35 mouse cellular contexts compared by ENCODE assay signal in the genomic region with DNA sequence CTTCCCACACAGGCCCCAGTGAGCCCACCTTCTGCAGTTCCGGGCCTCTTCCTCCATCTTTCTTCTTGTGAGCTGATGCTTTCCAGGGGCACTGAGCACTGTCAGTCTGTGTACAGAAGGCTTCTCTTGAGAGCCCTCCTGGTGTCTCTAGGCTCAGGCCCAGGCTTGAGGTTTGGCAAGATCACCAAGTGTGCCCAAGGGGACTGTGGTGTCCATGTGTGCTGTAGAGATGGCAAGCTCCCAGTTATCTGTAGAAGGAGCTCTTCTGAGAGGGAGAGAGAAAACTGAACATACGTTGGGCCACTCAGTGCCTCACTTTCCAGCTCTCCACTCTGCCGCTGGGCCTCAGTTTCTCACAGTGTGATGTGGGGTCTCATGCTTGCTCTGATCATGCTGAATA. TPM values are rescaled to one million over a fixed set of nuclear protein-coding genes. Genes with fewer than 3 reads are reported as not detected.
DNase-seq lines count a peak whose midpoint lies in the region; ATAC-seq and TF ChIP-seq lines count a peak whose summit lies in the region.
"Had no signal": no experiment of that assay in that cellular context is flagged by ENCODE, and none has a peak within 500 bp of the region (broad histone marks: within the 10 kb centered on the region; RNA-seq: fewer than 3 reads in every experiment).

No protein-coding gene starts in this region.

- peaks cover 19% of the 10 kb centered on the region for H3K36me3 ChIP-seq in liver, embryonic 13.5 days
- no peaks in the 10 kb centered on the region for H3K36me3 ChIP-seq in liver, embryonic 11.5 days (ENCODE audit: control insufficient read depth, insufficient read depth, low read length)
- peaks cover 25% of the 10 kb centered on the region for H3K36me3 ChIP-seq in C2C12 (ENCODE audit: control insufficient read depth, insufficient read depth)
- no peaks in the 10 kb centered on the region for H3K36me3 ChIP-seq in forebrain, postnatal 0 days (ENCODE audit: insufficient read depth)
- H3K36me3 ChIP-seq: hindbrain, embryonic 15.5 days; limb, embryonic 13.5 days; neural tube, embryonic 12.5 days had no signal

- TF ChIP-seq CTCF in C2C12 (IDR thresholded peaks at IDR 0.05; ENCODE audit: control insufficient read depth, insufficient read depth, insufficient read length): no peak
- TF ChIP-seq CTCF in forebrain, postnatal 0 days (IDR thresholded peaks at IDR 0.05; ENCODE audit: low read depth): no peak

- no peak overlapping the region for H3K9ac ChIP-seq in liver, embryonic 13.5 days
- no peak overlapping the region for H3K9ac ChIP-seq in liver, embryonic 11.5 days (ENCODE audit: low read depth, low read length)
- no peak overlapping the region for H3K9ac ChIP-seq in forebrain, postnatal 0 days
- H3K9ac ChIP-seq: heart, embryonic 13.5 days; hindbrain, embryonic 15.5 days; limb, embryonic 13.5 days; neural tube, embryonic 12.5 days had no signal

- H3K4me3 ChIP-seq in liver, embryonic 13.5 days (replicated peaks): no peak overlapping the region
- H3K4me3 ChIP-seq in liver, embryonic 11.5 days (ENCODE audit: low read depth, low read length): no peak overlapping the region
- no peak overlapping the region for H3K4me3 ChIP-seq in C2C12 (ENCODE audit: insufficient read depth, poor library complexity, severe bottlenecking)
- no peak overlapping the region for H3K4me3 ChIP-seq in forebrain, postnatal 0 days (ENCODE audit: low read depth, low read length)
- H3K4me3 ChIP-seq: erythroblast, embryonic 14.5 days; heart, embryonic 13.5 days; hindbrain, embryonic 15.5 days; limb, embryonic 13.5 days; neural tube, embryonic 12.5 days had no signal

- 76% methylated on average over 3 of the region's 3 CpGs for WGBS in liver, embryonic 13.5 days (ENCODE audit: insufficient replicate concordance)
- 89% methylated on average over 3 of the region's 3 CpGs for WGBS in liver, embryonic 11.5 days
- WGBS in forebrain, postnatal 0 days: 90% methylated on average over 3 of the region's 3 CpGs

- peaks cover 77% of the 10 kb centered on the region for H3K79me2 ChIP-seq in C2C12 (ENCODE audit: control insufficient read depth, insufficient read depth)

- H3K9me3 ChIP-seq in liver, embryonic 13.5 days (replicated peaks): no peaks in the 10 kb centered on the region
- H3K9me3 ChIP-seq in liver, embryonic 11.5 days (ENCODE audit: control insufficient read depth, low read length): no peaks in the 10 kb centered on the region
- H3K9me3 ChIP-seq in forebrain, postnatal 0 days (ENCODE audit: low read length): no peaks in the 10 kb centered on the region
- H3K9me3 ChIP-seq: heart, embryonic 13.5 days; hindbrain, embryonic 15.5 days; limb, embryonic 13.5 days; neural tube, embryonic 12.5 days had no signal

- peaks cover 71% of the 10 kb centered on the region for H3K4me1 ChIP-seq in liver, embryonic 13.5 days (replicated peaks)
- peaks cover 27% of the 10 kb centered on the region for H3K4me1 ChIP-seq in liver, embryonic 11.5 days (replicated peaks; ENCODE audit: control insufficient read depth, insufficient read depth, low read length)
- H3K4me1 ChIP-seq in forebrain, postnatal 0 days (ENCODE audit: insufficient read depth): peaks cover 11% of the 10 kb centered on the region

- peak overlapping the region; percentile 67 for H3K27ac ChIP-seq in liver, embryonic 13.5 days
- no peak overlapping the region for H3K27ac ChIP-seq in liver, embryonic 11.5 days (ENCODE audit: low read depth, low read length)
- H3K27ac ChIP-seq in forebrain, postnatal 0 days (ENCODE audit: low read depth, low read length): no peak overlapping the region
- H3K27ac ChIP-seq: heart, embryonic 13.5 days; hindbrain, embryonic 15.5 days; limb, embryonic 13.5 days; neural tube, embryonic 12.5 days had no signal

- no peak overlapping the region for H3ac ChIP-seq in C2C12 (ENCODE audit: control insufficient read depth, insufficient read length, low read depth)

- peaks cover 54% of the 10 kb centered on the region for H3K79me3 ChIP-seq in C2C12 (ENCODE audit: low read depth)

- DNase-seq in liver, embryonic 13.5 days: no peak
- DNase-seq in liver, embryonic 11.5 days (ENCODE audit: low spot score): no peak
- peak; percentile 92 for DNase-seq in adipocyte (ENCODE audit: low spot score)
- DNase-seq in forebrain, postnatal 0 days: no peak
- DNase-seq in cerebellum, adult 9-10 months: no peak
- DNase-seq in layer of hippocampus, adult 9-10 months (ENCODE audit: low spot score): no peak
- DNase-seq: B cell, adult 2 months; cerebellum, adult 11 months; cerebellum, adult 9-11 months; gastrocnemius, postnatal 10 days; heart, postnatal 10 days; kidney, adult 11 months; kidney, postnatal 14 days; lung, adult 18-20 months; lung, postnatal 4 days; right cerebral cortex, adult 18-20 months; spleen, adult 18-20 months; thymus, adult 2 months; thymus, postnatal 36 days had no signal

- no peak overlapping the region for H3K4me2 ChIP-seq in liver, embryonic 13.5 days
- no peak overlapping the region for H3K4me2 ChIP-seq in liver, embryonic 11.5 days
- H3K4me2 ChIP-seq in forebrain, postnatal 0 days (ENCODE audit: low read depth): no peak overlapping the region
- H3K4me2 ChIP-seq: heart, embryonic 13.5 days; hindbrain, embryonic 15.5 days; limb, embryonic 13.5 days; midbrain, embryonic 11.5 days; neural tube, embryonic 12.5 days had no signal

- no peaks in the 10 kb centered on the region for H3K27me3 ChIP-seq in liver, embryonic 13.5 days
- no peaks in the 10 kb centered on the region for H3K27me3 ChIP-seq in liver, embryonic 11.5 days (replicated peaks; ENCODE audit: control insufficient read depth, insufficient read depth, low read length)
- no peaks in the 10 kb centered on the region for H3K27me3 ChIP-seq in C2C12 (ENCODE audit: control insufficient read depth, insufficient read depth, insufficient read length)
- peaks cover 7% of the 10 kb centered on the region; the same call in 1 of the 2 replicates for H3K27me3 ChIP-seq in forebrain, postnatal 0 days (ENCODE audit: insufficient read depth, low read length)
- H3K27me3 ChIP-seq: CH12.LX; heart, embryonic 13.5 days; limb, embryonic 13.5 days had no signal

- no peak for ATAC-seq in liver, embryonic 13.5 days (ENCODE audit: low read depth)
- no peak for ATAC-seq in liver, embryonic 11.5 days (replicated peaks; ENCODE audit: low FRiP score)
- ATAC-seq in forebrain, postnatal 0 days: no peak
- ATAC-seq: forebrain, embryonic 16.5 days; inflammation-experienced regulatory T-cells, adult 6 months; lung, postnatal 0 days; midbrain, embryonic 16.5 days had no signal

TF ChIP-seq in C2C12, 6 proteins besides CTCF, POLR2A, EP300 and RAD21:
- TF ChIP-seq CEBPB (IDR thresholded peaks at IDR 0.05; ENCODE audit: low read depth): no peak
- TF ChIP-seq MYOD1 (IDR thresholded peaks at IDR 0.05; ENCODE audit: control insufficient read depth, insufficient read length, low read depth): no peak
- no peak for TF ChIP-seq USF1 (IDR thresholded peaks at IDR 0.05; ENCODE audit: low read depth)
- peak; percentile 32 for TF ChIP-seq MAX (IDR thresholded peaks at IDR 0.05)
- TF ChIP-seq FOSL1 (IDR thresholded peaks at IDR 0.05; ENCODE audit: insufficient read depth, low read length, poor library complexity, severe bottlenecking): no peak

RNA-seq across cellular contexts. Expression of gene Mcat, which starts 4.1 kb away (rescaled TPM):
- 18.1 and 21.0 TPM in 2 replicates for polyA plus RNA-seq in liver, embryonic 13.5 days (2015; fragmentation: Nextera tagmentation; extraction: Ambion mirVana)
- polyA plus RNA-seq in liver, embryonic 11.5 days (2014; fragmentation: Nextera tagmentation; extraction: Ambion mirVana): 38.6 and 39.3 TPM in 2 replicates
- polyA plus RNA-seq in C2C12 (2012; fragmentation: generic; extraction: Trizol): 42.4 TPM
- 50.3 and 53.8 TPM in 2 replicates for total RNA-seq in forebrain, postnatal 0 days (2014; rRNA removed)
- polyA plus RNA-seq in forebrain, postnatal 0 days (2015; fragmentation: Nextera tagmentation; extraction: Ambion mirVana): 40.9 and 46.3 TPM in 2 replicates

RNA-seq across cellular contexts. Expression of gene Tspo, which starts 4.3 kb away (rescaled TPM):
- polyA plus RNA-seq in liver, embryonic 13.5 days (2015; fragmentation: Nextera tagmentation; extraction: Ambion mirVana): 186 and 227 TPM in 2 replicates
- 144 and 150 TPM in 2 replicates for polyA plus RNA-seq in liver, embryonic 11.5 days (2014; fragmentation: Nextera tagmentation; extraction: Ambion mirVana)
- polyA plus RNA-seq in C2C12 (2012; fragmentation: generic; extraction: Trizol): 693 TPM
- 5.7 and 13.6 TPM in 2 replicates for total RNA-seq in forebrain, postnatal 0 days (2014; rRNA removed)
- 15.3 and 18.0 TPM in 2 replicates for polyA plus RNA-seq in forebrain, postnatal 0 days (2015; fragmentation: Nextera tagmentation; extraction: Ambion mirVana)

RNA-seq across cellular contexts. Expression of gene Ttll12, which starts 27.2 kb away (rescaled TPM):
- 47.2 and 53.2 TPM in 2 replicates for polyA plus RNA-seq in liver, embryonic 13.5 days (2015; fragmentation: Nextera tagmentation; extraction: Ambion mirVana)
- polyA plus RNA-seq in liver, embryonic 11.5 days (2014; fragmentation: Nextera tagmentation; extraction: Ambion mirVana): 81.4 and 87.1 TPM in 2 replicates
- 84.8 TPM for polyA plus RNA-seq in C2C12 (2012; fragmentation: generic; extraction: Trizol)
- total RNA-seq in forebrain, postnatal 0 days (2014; rRNA removed): 42.9 and 43.3 TPM in 2 replicates
- polyA plus RNA-seq in forebrain, postnatal 0 days (2015; fragmentation: Nextera tagmentation; extraction: Ambion mirVana): 34.8 and 38.7 TPM in 2 replicates

RNA-seq across cellular contexts. Expression of gene Bik, which starts 41.1 kb away (rescaled TPM):
- polyA plus RNA-seq in liver, embryonic 13.5 days (2015; fragmentation: Nextera tagmentation; extraction: Ambion mirVana): 1.1 and 1.5 TPM in 2 replicates
- polyA plus RNA-seq in liver, embryonic 11.5 days (2014; fragmentation: Nextera tagmentation; extraction: Ambion mirVana): 4.0 and 5.6 TPM in 2 replicates
- 0.91 TPM for polyA plus RNA-seq in C2C12 (2012; fragmentation: generic; extraction: Trizol)
- not detected in 2 replicates for total RNA-seq in forebrain, postnatal 0 days (2014; rRNA removed)
- 0.33 and 0.84 TPM in 2 replicates for polyA plus RNA-seq in forebrain, postnatal 0 days (2015; fragmentation: Nextera tagmentation; extraction: Ambion mirVana)
- total RNA-seq: CH12.LX; common myeloid progenitor, adult 5-6 weeks; hematopoietic stem cell, adult 5-6 weeks; layer of hippocampus, postnatal 25 days; left cerebral cortex, postnatal 36 days had no signal
- polyA plus RNA-seq: erythroblast, embryonic 14.5 days had no signal

RNA-seq across cellular contexts. Expression of gene Ttll1, which starts 57.0 kb away (rescaled TPM):
- 7.2 and 7.4 TPM in 2 replicates for polyA plus RNA-seq in liver, embryonic 13.5 days (2015; fragmentation: Nextera tagmentation; extraction: Ambion mirVana)
- 12.6 and 14.5 TPM in 2 replicates for polyA plus RNA-seq in liver, embryonic 11.5 days (2014; fragmentation: Nextera tagmentation; extraction: Ambion mirVana)
- 28.5 TPM for polyA plus RNA-seq in C2C12 (2012; fragmentation: generic; extraction: Trizol)
- 39.5 and 47.4 TPM in 2 replicates for total RNA-seq in forebrain, postnatal 0 days (2014; rRNA removed)
- 76.2 and 115 TPM in 2 replicates for polyA plus RNA-seq in forebrain, postnatal 0 days (2015; fragmentation: Nextera tagmentation; extraction: Ambion mirVana)
